Mouse (Mus musculus): ENCODE data around the gene Lrfn2. TPM values are rescaled to one million over a fixed set of nuclear protein-coding genes. Genes with fewer than 3 reads are reported as not detected.

Lrfn2 gene
- total RNA-seq, 2 experiments from 2014 or later: 0.06 to 0.08 TPM

DNA sequence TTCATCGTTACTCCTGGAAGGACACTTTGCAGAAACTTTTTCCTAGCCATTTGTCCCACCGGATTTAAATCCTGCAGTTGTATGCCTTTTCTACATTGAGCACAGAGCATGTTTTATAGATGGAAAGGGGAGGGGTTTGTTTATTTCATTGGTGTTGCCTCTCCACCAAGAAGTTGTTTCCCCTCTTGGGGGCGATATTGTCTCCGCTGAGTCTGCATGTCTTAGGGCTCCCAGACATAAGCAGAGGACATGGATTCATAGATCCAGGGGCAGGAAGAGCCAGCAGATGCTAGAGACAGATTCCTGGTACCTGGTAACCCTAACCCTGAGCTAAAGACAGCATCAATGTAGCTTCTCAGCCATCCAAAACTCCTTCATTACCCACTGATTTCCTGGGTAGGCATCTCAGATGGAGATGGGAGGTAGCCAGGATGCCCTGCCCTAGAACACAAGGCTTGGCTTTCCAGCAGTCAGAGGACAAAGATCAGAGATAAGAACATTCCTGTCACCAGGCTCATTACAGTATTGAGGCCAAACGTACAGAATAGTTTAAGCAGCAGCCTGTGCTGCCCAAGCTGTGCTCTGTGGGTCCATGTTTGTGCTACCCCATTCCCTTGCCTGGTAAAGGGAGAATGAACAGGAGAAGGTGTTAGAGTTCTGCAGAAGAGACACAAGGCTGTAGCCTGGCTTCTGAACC, 4.4 kb downstream of the Lrfn2 start:
- H3K27ac ChIP-seq: no peak overlapping the region
- no peak for DNase-seq
- H3K4me3 ChIP-seq: no peak overlapping the region
- intact Hi-C loops (cut with DNase I): no loop called here
- TF ChIP-seq CTCF (IDR thresholded peaks at IDR 0.05): peak; percentile 4; the same call in 1 of the 2 replicates

DNA sequence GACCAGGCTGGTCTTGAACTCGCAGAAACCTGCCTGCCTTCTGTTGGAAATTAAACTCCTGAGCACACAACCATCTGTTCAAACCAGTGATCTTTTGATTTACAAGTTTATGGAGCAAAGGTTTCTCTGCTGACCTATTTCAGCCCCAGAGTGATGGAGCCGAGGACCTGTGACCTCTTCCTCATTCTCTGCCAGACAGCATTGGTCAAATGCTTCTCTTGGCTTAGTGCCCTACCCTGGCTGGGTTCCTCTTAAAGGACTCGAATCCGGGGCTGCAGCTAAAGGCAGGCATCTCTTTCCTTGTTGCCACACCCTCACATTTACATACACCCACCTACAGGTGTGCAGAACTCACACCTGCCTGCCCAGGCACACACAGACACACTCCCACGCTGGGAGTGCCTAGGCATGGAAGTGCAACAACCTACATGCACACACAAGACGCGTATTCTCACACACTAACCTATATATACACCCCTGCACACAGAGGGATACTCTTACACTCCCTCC, 6.6 kb downstream of the Lrfn2 start:
- no peak for TF ChIP-seq CTCF (IDR thresholded peaks at IDR 0.05)
- intact Hi-C loops (cut with DNase I): no loop called here
- no peak overlapping the region for H3K27ac ChIP-seq
- H3K4me3 ChIP-seq: no peak overlapping the region
- DNase-seq: no peak

DNA sequence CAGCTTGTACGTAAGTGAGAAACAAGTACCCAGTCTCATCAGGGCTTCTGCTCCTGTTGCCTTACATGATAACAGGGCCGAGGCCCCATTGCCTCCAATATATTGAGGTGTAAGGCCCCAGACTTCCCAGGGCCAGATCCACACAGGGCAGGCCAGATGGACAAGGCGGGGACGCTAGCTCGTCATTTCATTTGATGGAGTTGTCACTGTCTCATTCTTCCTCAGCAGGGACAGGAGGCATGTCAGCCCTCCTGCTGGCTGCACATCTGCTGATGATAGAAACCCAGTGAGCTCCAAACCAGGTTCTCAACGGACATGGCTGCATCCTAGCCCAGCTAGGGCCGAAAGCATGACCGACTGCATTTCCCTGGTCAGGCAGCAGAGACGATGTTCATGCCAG, 14.1 kb downstream of the Lrfn2 start:
- DNase-seq: no peak
- intact Hi-C loops (cut with DNase I): no loop called here
- no peak for TF ChIP-seq CTCF (IDR thresholded peaks at IDR 0.05)
- Histone ChIP-seq H3K27ac (no peak overlapping the region), H3K4me3 (no peak overlapping the region)

DNA sequence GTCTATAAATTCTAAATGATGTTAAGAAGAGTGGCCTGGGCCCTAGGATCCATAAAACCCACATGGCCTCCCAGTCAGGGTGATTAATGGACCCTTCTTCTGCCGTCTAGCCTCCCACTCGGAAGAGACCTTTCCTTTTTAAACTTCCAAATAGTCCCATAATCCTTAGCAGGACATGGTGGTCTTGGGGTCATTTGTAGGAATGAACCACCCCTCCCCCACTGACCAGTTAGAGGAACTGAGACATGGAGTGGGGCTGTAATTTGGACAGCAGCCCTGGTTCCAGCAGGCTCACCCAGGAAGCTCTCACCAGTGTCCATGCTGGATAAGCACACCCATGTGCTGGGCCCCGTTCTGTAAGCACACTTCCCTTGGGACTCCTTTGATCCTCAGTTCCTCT, 14.6 kb downstream of the Lrfn2 start:
- intact Hi-C loops (cut with DNase I): no loop called here
- Histone ChIP-seq H3K27ac (no peak overlapping the region), H3K4me3 (no peak overlapping the region)
- DNase-seq: no peak
- TF ChIP-seq CTCF (IDR thresholded peaks at IDR 0.05): no peak

DNA sequence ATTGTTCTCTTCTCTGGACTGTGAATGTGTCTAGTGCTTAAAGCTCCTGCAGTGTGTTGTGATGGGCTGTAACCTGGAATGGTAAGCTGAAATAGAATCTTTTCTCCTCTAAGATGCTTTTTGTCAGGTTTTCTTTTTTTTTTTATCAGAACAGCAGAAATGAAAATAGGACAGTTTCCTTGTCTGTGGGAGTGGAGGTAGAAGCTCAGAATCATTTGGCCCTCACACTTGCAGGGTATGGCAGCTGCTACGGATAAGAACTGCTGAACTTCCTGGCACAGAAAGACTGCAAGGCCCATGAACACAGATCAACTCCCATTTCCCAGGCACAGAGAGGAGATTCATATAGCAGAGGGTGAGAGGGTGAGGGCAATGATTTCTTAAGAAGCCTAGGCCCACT, 19.1 kb downstream of the Lrfn2 start:
- H3K4me3 ChIP-seq: no peak overlapping the region
- intact Hi-C loops (cut with DNase I): no loop called here
- no peak for DNase-seq
- no peak for TF ChIP-seq CTCF (IDR thresholded peaks at IDR 0.05)
- no peak overlapping the region for H3K27ac ChIP-seq

DNA sequence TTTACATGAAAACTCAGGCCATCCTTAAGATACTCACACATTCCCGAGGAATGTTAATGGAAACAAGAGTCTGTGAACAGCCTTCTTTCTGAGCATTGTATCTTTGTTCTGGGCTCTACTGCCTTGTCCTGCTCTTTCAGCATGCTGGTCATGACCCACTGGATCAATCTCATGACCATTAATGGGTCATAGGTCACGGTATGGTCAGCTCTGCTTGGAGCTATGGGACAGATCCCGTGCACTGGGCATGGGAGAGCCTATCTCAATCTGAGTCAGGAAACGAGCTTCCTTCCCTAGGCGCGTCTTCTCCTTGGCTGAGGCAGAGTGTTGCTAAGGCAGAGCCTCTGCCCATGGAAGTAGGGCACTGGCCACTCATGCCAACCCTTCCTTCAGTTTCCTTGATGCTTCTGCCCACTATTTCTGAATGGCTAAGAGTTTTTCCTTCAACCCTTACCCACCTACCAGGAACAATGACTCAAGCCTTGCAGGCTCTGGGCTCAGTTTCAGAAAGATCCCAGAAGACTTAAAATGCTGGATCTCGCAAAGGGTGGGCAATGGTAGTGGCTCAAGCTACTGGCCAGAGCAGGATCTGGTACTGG, 24.0 kb downstream of the Lrfn2 start:
- no peak for TF ChIP-seq CTCF (IDR thresholded peaks at IDR 0.05)
- no peak for DNase-seq
- Histone ChIP-seq H3K4me3 (no peak overlapping the region), H3K27ac (no peak overlapping the region)
- intact Hi-C loops (cut with DNase I): no loop called here

DNA sequence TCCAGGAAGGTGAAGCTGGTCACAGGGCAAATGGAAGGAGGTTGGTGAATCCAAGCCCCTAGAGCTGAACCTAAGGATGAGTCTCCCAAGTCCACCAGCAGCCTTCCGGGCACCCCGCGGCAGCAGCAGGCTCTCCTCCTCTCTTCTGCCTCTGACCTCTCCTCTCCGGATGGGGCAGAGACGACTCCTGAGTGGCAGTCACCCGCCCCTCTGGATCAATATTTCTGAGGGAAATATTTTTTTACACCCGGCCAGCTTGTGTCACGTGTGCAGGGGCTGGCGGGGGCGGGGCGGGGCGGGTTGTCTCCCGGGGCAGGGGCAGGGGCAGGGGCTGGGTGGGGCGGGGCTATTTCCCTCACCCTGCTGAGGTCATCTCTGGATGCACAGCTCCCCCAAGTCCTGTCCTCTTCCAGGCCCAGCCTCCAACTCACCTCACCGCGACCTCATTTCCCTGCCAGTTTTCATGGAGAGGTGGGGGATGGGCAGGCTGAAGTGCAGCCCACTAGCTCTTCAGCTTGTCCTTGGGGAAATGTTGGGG, 28.1 kb downstream of the Lrfn2 start:
- DNase-seq: peak; percentile 59
- H3K4me3 ChIP-seq: peak overlapping the region; percentile 50
- no peak for TF ChIP-seq CTCF (IDR thresholded peaks at IDR 0.05)
- peak overlapping the region; percentile 63 for H3K27ac ChIP-seq
- intact Hi-C loops (cut with DNase I): no loop called here

DNA sequence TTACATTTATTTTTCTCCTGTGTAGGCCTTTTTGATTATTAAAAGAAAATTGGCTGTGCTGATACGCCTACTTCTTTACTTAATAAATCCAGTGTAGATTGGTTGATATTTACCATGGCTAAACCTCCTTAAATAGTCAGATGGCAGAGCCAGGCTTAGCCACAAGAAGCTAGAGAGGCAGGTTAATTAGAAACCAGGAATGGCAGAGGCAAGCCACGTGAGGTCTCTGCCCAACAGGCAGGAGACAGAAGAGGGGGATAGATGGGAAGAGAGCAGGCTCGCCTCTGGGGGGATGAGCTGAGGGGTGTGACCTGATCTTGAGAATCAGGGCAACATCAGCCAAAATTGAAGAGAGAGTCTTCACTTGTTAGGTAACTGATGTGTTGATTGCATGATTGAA, 30.5 kb downstream of the Lrfn2 start:
- no peak overlapping the region for H3K27ac ChIP-seq
- intact Hi-C loops (cut with DNase I): no loop called here
- no peak for TF ChIP-seq CTCF (IDR thresholded peaks at IDR 0.05)

DNA sequence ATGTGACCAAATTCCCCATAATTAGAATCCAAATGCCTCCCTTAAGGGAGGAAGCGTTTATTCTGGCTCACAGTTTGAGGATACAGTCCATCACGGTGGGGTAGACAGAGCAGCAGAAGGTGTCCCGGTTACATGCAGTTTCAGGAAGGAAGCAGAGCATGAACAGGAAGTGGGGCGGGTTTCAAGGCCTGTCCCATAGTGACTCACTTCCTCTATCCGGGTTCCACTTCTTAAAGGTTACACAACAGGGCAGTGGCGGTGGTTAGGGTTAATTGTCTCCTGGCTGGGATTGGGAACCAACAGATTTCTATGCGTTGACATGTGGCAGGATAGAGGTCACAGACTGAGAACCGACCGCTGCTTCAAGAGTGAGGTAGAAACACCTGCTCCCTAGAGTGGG, 31.6 kb downstream of the Lrfn2 start:
- TF ChIP-seq CTCF (IDR thresholded peaks at IDR 0.05): no peak
- H3K27ac ChIP-seq: no peak overlapping the region
- H3K4me3 ChIP-seq: no peak overlapping the region
- DNase-seq: no peak
- intact Hi-C loops (cut with DNase I): no loop called here

More for the DNA sequence above, 30.5 kb downstream of the Lrfn2 start:
- no peak for DNase-seq
- no peak overlapping the region for H3K4me3 ChIP-seq

DNA sequence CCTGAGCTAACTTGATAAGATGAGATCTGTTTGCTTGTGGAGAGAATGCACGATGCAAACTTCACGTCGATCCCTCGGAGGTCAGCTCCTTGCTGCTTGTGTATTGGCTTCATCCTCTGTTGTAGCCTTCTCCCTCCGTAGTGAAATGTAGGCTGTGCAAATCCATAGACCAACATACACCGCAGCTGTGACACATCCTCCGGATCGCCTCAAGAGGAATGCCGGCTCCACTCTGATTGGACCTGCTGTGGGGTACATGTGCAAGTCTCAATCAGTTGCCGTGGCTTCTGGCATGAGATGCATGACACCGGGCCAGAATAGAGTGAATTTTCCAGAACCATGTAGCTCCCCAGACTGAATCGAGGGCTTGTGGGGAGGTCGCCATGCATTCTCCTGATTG, 36.1 kb downstream of the Lrfn2 start:
- DNase-seq: no peak

DNA sequence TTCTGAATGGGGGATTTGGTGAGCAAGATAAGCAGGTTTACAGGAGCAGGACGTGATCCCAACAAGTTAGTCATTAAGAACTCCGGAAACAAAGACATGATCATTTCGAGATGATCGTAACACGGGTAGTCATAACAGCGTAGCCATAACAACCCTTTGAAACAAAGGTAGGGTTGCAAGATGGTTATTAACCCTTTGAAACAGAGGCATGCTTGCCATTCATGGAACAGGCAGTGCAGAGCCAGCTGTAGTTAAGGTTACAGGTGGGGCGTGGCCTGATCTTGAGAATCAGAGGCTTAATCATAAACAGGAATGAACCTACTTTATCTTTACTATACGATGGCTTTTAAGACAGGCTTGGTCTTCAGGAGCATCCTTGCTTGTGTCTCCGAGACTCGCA, 39.1 kb downstream of the Lrfn2 start:
- Histone ChIP-seq H3K27ac (no peak overlapping the region), H3K4me3 (no peak overlapping the region)
- no peak for TF ChIP-seq CTCF (IDR thresholded peaks at IDR 0.05)
- intact Hi-C loops (cut with DNase I): no loop called here
- DNase-seq: no peak

More for the DNA sequence above, 36.1 kb downstream of the Lrfn2 start:
- no peak for TF ChIP-seq CTCF (IDR thresholded peaks at IDR 0.05)
- no peak overlapping the region for H3K4me3 ChIP-seq
- no peak overlapping the region for H3K27ac ChIP-seq
- intact Hi-C loops (cut with DNase I): no loop called here

DNA sequence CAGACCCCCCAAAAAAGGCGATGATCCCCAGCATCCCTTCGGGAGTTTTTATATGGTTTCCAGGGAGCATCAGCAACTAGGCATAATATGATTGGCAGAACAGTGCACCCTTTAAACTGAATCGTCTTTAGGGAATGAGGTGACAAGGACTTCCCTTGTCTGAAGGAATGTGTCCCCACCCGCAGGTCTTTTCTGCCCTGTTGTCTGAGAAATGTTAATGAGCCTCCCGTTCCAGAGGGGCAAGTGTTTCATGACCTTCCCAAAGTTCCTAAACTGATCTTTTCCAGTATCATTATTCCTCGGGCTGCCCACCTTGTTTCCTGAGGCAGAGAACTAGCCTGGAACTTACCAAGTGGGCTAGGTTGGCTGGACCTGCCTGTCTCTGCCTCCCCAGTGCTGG, 40.7 kb downstream of the Lrfn2 start:
- H3K27ac ChIP-seq: no peak overlapping the region
- intact Hi-C loops (cut with DNase I): no loop called here
- no peak for DNase-seq
- H3K4me3 ChIP-seq: no peak overlapping the region
- no peak for TF ChIP-seq CTCF (IDR thresholded peaks at IDR 0.05)

DNA sequence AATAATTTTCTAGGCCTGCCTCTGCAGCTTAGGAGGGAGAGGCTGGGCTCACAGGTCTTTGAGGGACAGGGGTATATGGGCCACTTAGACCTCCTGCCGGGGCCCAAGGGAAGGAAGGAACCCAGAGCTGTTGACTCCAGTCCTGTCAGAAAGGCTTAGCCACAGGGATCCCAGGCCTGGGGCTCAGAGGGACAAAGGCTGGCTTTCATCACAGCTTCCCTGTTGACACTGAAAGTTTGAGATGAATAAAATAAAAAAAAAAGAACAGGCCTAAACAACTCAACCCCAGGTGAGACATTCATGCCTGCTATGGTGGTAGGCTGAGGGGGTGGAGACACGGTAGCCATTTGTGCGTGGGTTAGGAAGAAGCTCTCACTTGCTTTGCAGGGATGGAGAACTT, 41.2 kb downstream of the Lrfn2 start:
- H3K4me3 ChIP-seq: no peak overlapping the region
- TF ChIP-seq CTCF (IDR thresholded peaks at IDR 0.05): no peak
- intact Hi-C loops (cut with DNase I): no loop called here
- H3K27ac ChIP-seq: no peak overlapping the region
- DNase-seq: no peak
